Mouse (Mus musculus) erythroid progenitor cell, adult 5-6 weeks (primary cell): ENCODE measurements around the gene Clk3. TPM values are rescaled to one million over a fixed set of nuclear protein-coding genes. Genes with fewer than 3 reads are reported as not detected.
"Not testable (repeated sequence)": the region's sequence is repeated elsewhere in the genome, so short reads cannot be mapped to it uniquely, and the experiment has no call there.

Source experiments
- ATAC-seq: replicated peaks from 2 replicates; pipeline ENCODE4 v1.8.0; 2016; ENCODE audit warnings: moderate number of reproducible peaks, mild to moderate bottlenecking, moderate TSS enrichment, inconsistent platforms; ENCODE audit not compliant: poor library complexity, low FRiP score, severe bottlenecking
- total RNA-seq, 2 experiments: library from RNA; stranded (forward) in 1 of 2; stranded (reverse) in 1 of 2; fragments of 150-400 nt in 1 of 2; fragments of 186-747, 209-891 nt in 1 of 2; gene quantifications; 2 replicates each; pipeline versions ENCODE4 v1.2.3 to v1.2.4; 2015 to 2017; ENCODE audit warnings: low replicate concordance in 2 of 2

The Clk3 gene
- total RNA-seq, 2 experiments from 2014 or later = 237 to 247 TPM

- no peak for ATAC-seq
These were observed 25.8 kb downstream of the Clk3 start for GRCm38 (mm10) chr9:57739863-57740262.

DNA sequence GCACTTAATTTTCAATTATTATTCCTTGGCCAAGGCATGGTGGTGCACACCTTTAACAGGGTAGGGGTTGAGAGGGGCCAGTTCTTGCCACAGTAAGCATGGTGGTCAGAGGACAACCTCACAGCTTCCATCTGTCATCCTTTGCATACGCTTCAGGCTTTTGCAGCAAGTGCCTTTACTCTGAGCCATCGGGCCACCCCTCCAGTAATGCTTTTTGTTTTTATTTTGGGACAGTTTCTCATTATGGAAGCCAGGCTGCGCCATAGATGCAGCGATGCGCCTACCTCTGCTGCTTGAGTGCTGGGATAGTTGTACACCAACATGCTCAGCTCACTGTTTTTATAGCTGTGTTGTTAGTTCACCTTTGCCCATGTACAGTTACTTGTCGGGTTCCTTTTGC lies 32.1 kb downstream of the Clk3 start:
- ATAC-seq = no peak

DNA sequence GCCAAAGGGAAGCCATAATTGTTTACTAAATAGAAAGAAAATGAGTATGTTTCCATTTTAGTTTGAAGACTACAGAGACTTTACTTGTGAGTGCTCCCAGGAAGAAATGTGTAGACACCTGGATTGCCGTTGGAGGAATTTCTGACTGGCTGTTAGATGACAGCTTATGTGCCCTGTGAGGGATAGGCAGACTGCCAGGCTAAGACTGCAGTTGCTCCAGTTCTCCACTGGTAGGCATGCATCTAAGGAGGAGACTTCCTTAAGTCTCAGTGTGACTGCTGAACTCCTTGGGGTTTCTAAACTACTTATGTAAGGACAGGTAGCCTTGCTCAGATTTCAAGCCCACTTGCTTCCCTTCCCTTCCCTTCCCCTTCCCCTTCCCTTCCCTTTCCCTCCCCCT lies 37.3 kb downstream of the Clk3 start:
- peak; percentile 82 for ATAC-seq

DNA sequence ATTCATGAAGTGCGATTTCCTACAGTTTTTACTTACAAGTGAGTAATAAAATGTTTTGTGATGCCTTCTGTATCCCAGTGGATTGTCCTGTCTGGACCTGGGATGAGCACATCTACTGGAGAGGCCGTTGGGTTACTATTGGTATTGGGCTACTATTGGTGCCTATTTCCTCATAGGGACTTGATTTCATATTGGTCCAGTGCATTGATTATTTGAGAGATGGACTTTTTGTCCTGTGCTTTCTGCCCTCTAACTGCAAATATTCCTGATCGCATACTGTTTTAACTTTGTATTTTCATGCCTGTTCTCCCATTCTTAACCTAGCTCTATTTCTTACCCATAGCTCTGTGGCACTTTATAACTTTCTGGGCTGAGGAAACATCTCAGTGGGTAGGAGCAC lies 41.0 kb downstream of the Clk3 start:
- no peak for ATAC-seq

DNA sequence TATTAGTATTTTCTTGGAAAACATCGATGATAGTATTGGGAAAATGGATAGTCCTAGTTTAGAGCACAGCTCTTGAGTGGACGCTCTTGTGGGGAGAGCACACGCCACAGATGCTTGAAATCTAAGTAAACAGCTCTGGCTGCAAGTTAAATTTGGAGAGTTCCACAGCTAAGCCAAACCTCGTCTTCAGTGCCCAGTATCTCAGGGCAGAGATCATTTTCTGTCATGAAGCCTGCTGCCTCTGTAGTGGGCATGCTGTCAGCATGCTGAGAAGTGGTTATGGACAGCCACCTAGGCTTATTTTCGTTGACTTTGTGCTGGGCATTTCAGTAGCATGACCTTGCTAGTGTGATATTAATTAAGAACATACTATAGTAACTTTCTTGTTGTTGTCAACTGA lies 41.9 kb downstream of the Clk3 start:
- ATAC-seq = no peak

- no peak for ATAC-seq
These were observed 42.3 kb downstream of the Clk3 start for GRCm38 (mm10) chr9:57723315-57723715.

- no peak for ATAC-seq
These were observed 43.3 kb downstream of the Clk3 start for GRCm38 (mm10) chr9:57722371-57722770.

- ATAC-seq = no peak
These were observed 44.9 kb downstream of the Clk3 start for GRCm38 (mm10) chr9:57720736-57721135.

- ATAC-seq = no peak
These were observed 47.3 kb downstream of the Clk3 start for GRCm38 (mm10) chr9:57718408-57718807.

DNA sequence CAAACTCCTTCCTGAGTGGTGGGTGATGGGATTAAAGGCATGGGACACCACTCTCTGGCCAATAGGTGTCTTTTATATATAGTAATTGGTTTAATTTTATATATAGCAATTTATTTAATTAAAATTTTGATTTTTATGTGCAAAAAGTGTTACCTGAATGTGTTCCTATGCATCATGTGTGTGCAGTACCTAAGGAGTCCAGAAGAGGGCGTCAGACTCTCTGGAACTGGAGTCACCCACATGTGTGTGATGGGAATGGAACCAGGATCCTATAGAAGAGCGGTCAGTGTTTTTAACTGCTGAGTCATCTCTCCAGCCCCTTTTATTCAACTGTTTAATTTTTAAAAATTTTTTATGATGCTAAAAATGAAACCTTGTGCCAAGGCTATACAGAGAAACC lies 53.5 kb downstream of the Clk3 start:
- ATAC-seq = no peak

DNA sequence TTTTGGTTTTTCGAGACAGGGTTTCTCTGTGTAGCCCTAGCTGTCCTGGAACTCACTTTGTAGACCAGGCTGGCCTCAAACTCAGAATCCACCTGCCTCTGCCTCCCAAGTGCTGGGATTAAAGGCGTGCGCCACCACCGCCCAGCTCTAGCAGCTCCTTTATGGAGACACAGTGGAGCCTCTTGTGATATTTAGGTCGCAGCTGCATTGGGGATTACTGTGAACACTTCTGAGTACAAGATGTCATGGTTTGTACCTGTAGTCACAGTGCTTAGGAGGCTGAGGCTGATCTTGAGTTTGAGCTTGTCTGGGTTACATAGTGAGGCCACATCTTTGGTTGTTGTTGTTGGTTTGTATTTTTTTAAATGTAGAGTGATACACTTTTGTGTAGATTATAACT lies 55.4 kb downstream of the Clk3 start:
- not testable (repeated sequence) for ATAC-seq

DNA sequence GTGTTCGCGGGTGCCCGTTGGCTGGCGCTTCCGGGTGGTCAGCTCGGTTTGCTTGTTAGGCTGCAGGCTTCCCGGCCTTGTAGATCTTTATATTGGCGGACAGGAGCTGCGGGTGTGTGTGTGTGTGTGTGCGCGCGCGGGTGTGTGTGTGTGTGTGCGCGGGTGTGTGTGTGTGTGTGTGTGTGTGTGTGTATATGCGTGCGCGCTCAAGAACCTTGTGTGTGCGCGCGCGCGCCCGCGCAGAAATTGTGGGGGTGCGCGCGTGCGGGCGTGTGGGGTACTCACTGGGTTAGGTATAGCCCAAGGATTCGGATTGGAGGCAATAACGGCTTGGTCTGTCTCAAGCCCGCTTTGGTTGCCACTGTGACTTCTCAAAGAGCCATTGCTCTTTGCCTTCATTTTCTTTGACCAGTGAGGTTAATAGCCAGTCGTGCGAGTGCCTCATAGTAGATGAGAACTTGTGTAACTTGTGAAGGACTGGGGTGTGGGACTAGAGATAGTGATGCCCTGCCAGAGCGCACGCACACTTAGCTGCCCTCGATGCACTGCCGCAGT lies 56.9 kb downstream of the Clk3 start:
- peak; percentile 73 for ATAC-seq

DNA sequence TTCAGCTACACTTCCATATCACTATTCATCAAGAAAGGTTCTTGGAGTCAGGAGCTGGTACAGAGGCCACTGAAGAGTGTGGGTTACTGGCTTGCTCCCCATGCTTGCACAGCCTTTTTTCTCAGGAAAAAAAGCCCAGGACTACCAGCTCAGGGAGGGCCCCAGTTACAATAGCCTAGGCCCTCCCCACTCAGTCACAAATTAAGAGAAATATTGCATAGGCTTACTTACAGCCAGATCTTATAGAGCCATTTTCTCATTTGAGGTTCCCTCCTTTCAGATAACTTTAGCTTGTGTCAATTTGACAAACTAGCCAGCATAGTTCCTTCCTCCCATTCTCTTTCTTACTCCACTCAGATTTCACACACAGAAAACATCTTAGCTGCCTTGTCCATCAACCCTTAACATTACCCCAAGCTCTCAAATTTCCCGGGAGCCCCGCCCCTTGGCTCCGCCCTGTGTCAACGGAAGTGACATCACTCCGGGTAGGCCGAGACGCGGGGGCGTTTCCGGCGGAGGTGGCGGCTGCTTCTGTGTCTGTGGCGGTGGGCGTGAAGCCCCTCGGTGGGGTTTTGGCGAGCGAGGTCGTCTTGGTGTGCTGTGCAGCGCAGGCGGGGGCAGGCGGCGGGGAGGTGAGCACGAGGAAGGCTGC lies 57.5 kb downstream of the Clk3 start, which contains the start of gene Edc3:
Edc3 (plus strand) TSS at position 473 of the 652 bp plus-strand sequence.
- ATAC-seq = peak; percentile 92

DNA sequence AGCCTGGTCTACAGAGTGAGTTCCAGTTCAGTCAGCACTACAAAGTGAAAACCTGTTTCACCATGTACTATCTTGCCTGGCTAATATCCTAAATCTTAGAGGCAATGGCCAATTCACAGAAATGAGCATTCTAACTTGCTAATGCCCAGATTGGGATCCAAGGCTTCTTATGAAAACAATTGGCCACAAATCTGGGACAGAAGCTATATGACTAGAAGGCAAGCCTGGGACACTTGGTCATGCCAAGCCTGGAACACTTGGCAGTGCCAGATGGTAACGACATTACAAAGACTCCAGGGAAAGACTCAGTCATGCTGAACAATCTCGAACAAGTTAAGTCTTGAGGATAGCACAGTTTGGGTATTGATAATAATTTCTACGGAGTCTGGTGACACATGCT lies 59.2 kb downstream of the Clk3 start:
- no peak for ATAC-seq

Other genes starting within 250 kb of the Clk3 start
- gene Cox5a, start 244.6 kb downstream of the Clk3 start, total RNA-seq (2015; ENCODE audit: low replicate concordance) = 138 and 226 TPM in 2 replicates
- 34.4 and 38.2 TPM in 2 replicates for gene Cox5a, start 244.6 kb downstream of the Clk3 start, total RNA-seq (2017; ENCODE audit: low replicate concordance)
- gene Fam219b, start 228.3 kb downstream of the Clk3 start, total RNA-seq (2015; ENCODE audit: low replicate concordance) = 2.9 and 5.0 TPM in 2 replicates
- 3.5 and 5.9 TPM in 2 replicates for gene Fam219b, start 228.3 kb downstream of the Clk3 start, total RNA-seq (2017; ENCODE audit: low replicate concordance)
- gene Mpi, start 213.1 kb downstream of the Clk3 start, total RNA-seq (2015; ENCODE audit: low replicate concordance) = 1.7 and 4.0 TPM in 2 replicates
- gene Mpi, start 213.1 kb downstream of the Clk3 start, total RNA-seq (2017; ENCODE audit: low replicate concordance) = 0.26 and 1.4 TPM in 2 replicates
- 23.8 and 28.1 TPM in 2 replicates for gene Scamp2, start 204.9 kb downstream of the Clk3 start, total RNA-seq (2015; ENCODE audit: low replicate concordance)
- gene Scamp2, start 204.9 kb downstream of the Clk3 start, total RNA-seq (2017; ENCODE audit: low replicate concordance) = 10.0 and 12.1 TPM in 2 replicates
- gene Ulk3, start 176.4 kb downstream of the Clk3 start, total RNA-seq (2015; ENCODE audit: low replicate concordance) = 1.1 and 3.4 TPM in 2 replicates
- gene Ulk3, start 176.4 kb downstream of the Clk3 start, total RNA-seq (2017; ENCODE audit: low replicate concordance) = 0.98 and 5.9 TPM in 2 replicates
- not detected in 2 replicates for gene Cplx3, start 159.6 kb downstream of the Clk3 start, total RNA-seq (2015; ENCODE audit: low replicate concordance)
- gene Cplx3, start 159.6 kb downstream of the Clk3 start, total RNA-seq (2017; ENCODE audit: low replicate concordance) = not detected in 2 replicates
- not detected in 2 replicates for gene Lman1l, start 145.1 kb downstream of the Clk3 start, total RNA-seq (2015; ENCODE audit: low replicate concordance)
- gene Lman1l, start 145.1 kb downstream of the Clk3 start, total RNA-seq (2017; ENCODE audit: low replicate concordance) = not detected in 2 replicates
- gene Csk, start 112.2 kb downstream of the Clk3 start, total RNA-seq (2015; ENCODE audit: low replicate concordance) = 34.6 and 46.1 TPM in 2 replicates
- 46.2 and 46.5 TPM in 2 replicates for gene Csk, start 112.2 kb downstream of the Clk3 start, total RNA-seq (2017; ENCODE audit: low replicate concordance)
- not detected in 2 replicates for gene Cyp1a2, start 82.2 kb downstream of the Clk3 start, total RNA-seq (2015; ENCODE audit: low replicate concordance)
- gene Cyp1a2, start 82.2 kb downstream of the Clk3 start, total RNA-seq (2017; ENCODE audit: low replicate concordance) = not detected in 2 replicates
- not detected in 2 replicates for gene Cyp1a1, start 77.9 kb downstream of the Clk3 start, total RNA-seq (2015; ENCODE audit: low replicate concordance)
- gene Cyp1a1, start 77.9 kb downstream of the Clk3 start, total RNA-seq (2017; ENCODE audit: low replicate concordance) = not detected in 2 replicates
- 5.8 and 7.5 TPM in 2 replicates for gene Edc3, start 57.3 kb downstream of the Clk3 start, total RNA-seq (2015; ENCODE audit: low replicate concordance)
- gene Edc3, start 57.3 kb downstream of the Clk3 start, total RNA-seq (2017; ENCODE audit: low replicate concordance) = 2.8 and 8.6 TPM in 2 replicates
- 7.1 and 8.3 TPM in 2 replicates for gene Arid3b, start 70.9 kb upstream of the Clk3 start, total RNA-seq (2015; ENCODE audit: low replicate concordance)
- gene Arid3b, start 70.9 kb upstream of the Clk3 start, total RNA-seq (2017; ENCODE audit: low replicate concordance) = 0.83 and 1.8 TPM in 2 replicates
- 16.2 and 33.1 TPM in 2 replicates for gene Ubl7, start 145.1 kb upstream of the Clk3 start, total RNA-seq (2015; ENCODE audit: low replicate concordance)
- gene Ubl7, start 145.1 kb upstream of the Clk3 start, total RNA-seq (2017; ENCODE audit: low replicate concordance) = 13.8 and 15.0 TPM in 2 replicates
- 0.42 TPM in 1 of 2 replicates, not detected in the other for gene Sema7a, start 174.3 kb upstream of the Clk3 start, total RNA-seq (2015; ENCODE audit: low replicate concordance)
- gene Sema7a, start 174.3 kb upstream of the Clk3 start, total RNA-seq (2017; ENCODE audit: low replicate concordance) = 0.64 TPM in 1 of 2 replicates, not detected in the other
- 5.0 TPM in 1 of 2 replicates, not detected in the other for gene Cyp11a1, start 240.6 kb upstream of the Clk3 start, total RNA-seq (2015; ENCODE audit: low replicate concordance)
- 1.3 TPM in 1 of 2 replicates, not detected in the other for gene Cyp11a1, start 240.6 kb upstream of the Clk3 start, total RNA-seq (2017; ENCODE audit: low replicate concordance)